Mouse (Mus musculus): ENCODE results near the gene Pkmyt1. TPM values are rescaled to one million over a fixed set of nuclear protein-coding genes. Genes with fewer than 3 reads are reported as not detected.

Pkmyt1 gene
- polyA plus RNA-seq, 1 experiment from 2014 or later: 68.6 TPM

DNA sequence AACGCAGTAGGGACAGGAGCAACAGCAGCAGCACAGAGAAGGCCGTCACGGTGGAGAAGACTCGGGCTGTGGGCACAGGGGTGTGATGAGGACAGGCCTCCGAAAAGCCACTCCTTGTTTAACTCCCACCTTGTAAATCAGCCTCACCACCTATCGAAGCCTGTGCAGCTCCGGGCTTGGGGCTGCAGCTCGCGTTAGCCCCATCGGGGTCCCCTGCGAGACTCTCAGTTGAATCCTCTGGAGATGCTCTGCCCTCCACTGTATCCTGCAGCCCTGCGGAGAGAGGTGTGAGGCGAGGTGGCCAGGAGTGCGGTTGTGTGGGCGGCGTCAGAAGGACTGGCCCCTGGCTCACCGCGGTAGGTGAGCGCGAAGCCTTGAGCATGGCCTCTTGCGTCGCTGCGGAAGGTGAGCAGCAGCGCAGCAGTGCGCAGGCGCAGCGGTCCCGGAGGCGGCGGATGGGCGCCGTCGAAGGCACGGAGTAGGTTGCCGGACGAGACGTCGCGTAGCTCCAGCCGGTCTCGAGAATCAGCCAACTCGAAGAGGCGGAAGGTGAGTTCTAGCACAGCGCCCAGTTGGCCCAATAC lies 16.2 kb downstream of the Pkmyt1 start:
- Histone ChIP-seq H3K27ac (no peak overlapping the region), H3K4me3 (peak overlapping the region; percentile 13), H3K9ac (no peak overlapping the region), H3K4me1 (peaks cover 55% of the 10 kb centered on the region), H3K4me2 (peak overlapping the region; percentile 30), H3K27me3 (peaks cover 69% of the 10 kb centered on the region), H3K9me3 (no peaks in the 10 kb centered on the region), H3K36me3 (peaks cover under 1% of the 10 kb centered on the region; the same call in 1 of the 2 replicates)
- ATAC-seq (ENCODE audit: borderline replicate concordance, extremely low read depth, low FRiP score, low TSS enrichment): no peak
- WGBS: 6% methylated on average over 44 of the region's 44 CpGs

DNA sequence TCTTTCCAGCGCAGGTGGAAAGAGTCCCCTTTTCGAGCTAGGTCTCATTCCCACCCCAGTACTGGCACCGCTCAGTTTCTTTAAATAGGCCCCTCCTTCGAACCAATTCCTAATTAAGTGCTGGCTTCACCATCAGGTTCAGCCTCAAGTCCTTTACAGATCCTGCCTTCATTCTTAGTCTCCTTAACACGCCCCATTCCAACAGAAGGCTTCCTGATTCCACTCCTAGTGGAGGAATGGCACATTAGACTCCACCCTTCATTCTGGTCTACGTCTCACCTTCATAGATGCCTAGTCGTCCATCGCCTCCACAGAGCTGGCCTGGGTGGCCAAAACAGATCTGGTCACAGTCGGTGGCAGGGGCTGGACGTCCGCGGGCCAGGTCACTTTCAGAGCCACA lies 16.8 kb downstream of the Pkmyt1 start:
- Histone ChIP-seq H3K36me3 (no peaks in the 10 kb centered on the region), H3K27me3 (peaks cover 76% of the 10 kb centered on the region), H3K27ac (no peak overlapping the region), H3K9me3 (no peaks in the 10 kb centered on the region), H3K9ac (no peak overlapping the region), H3K4me2 (no peak overlapping the region; the same call in 1 of the 2 replicates), H3K4me1 (peaks cover 48% of the 10 kb centered on the region), H3K4me3 (peak overlapping the region; percentile 13; the same call in 1 of the 2 replicates)
- 61% methylated on average over 12 of the region's 12 CpGs for WGBS
- no peak for ATAC-seq (ENCODE audit: borderline replicate concordance, extremely low read depth, low FRiP score, low TSS enrichment)

DNA sequence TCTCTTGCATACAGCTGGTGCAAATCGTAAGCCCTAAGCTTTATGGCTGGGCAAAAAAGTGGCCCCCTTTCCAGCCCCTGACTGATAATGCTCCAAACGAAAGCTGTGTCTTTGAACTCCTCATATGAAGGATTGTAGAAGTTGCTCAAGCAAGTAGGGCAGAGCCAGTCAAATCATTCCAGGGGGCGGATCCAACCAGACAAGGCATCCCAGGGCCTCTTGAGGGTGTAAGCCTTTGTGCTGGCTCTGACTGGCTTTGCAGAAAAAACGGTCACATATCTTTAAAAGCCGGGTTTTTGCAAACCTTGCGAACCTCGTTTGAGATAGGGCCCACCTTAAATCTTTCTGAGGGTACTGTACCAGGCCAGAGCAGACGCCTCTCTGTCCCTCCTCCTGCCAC lies 17.9 kb downstream of the Pkmyt1 start:
- no peak overlapping the region for H3K4me2 ChIP-seq
- no peaks in the 10 kb centered on the region for H3K9me3 ChIP-seq
- no peak overlapping the region for H3K9ac ChIP-seq
- H3K4me1 ChIP-seq: peaks cover 39% of the 10 kb centered on the region
- no peaks in the 10 kb centered on the region for H3K36me3 ChIP-seq
- no peak for ATAC-seq (ENCODE audit: borderline replicate concordance, extremely low read depth, low FRiP score, low TSS enrichment)
- no peak overlapping the region for H3K4me3 ChIP-seq
- H3K27me3 ChIP-seq: peaks cover 79% of the 10 kb centered on the region
- no peak overlapping the region for H3K27ac ChIP-seq
- 22% methylated on average over 8 of the region's 8 CpGs for WGBS

DNA sequence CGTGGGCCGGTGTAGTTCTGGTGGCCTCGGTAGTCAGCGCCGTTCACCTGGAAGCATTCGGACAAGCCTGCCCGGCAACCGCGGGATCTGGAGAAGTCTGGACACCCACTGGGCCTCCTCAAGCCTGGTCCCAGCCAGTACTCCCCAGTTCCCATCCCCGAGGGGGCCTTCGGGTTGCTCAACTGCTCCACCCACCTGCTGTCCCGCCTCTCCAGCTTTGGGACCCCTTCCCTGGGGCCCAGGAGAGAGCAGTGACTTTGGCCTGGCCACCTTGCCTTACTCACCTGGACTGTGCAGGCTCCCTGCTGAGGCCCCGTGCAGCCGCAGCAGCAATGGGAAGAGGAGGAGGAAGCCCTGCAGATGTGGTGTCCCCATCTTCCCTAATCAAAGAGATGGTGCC lies 18.5 kb downstream of the Pkmyt1 start:
- peak overlapping the region; percentile 51; the same call in 1 of the 2 replicates for H3K4me2 ChIP-seq
- H3K4me1 ChIP-seq: peaks cover 38% of the 10 kb centered on the region
- H3K27ac ChIP-seq: no peak overlapping the region
- H3K27me3 ChIP-seq: peaks cover 79% of the 10 kb centered on the region
- no peak overlapping the region for H3K9ac ChIP-seq
- H3K9me3 ChIP-seq: no peaks in the 10 kb centered on the region
- H3K36me3 ChIP-seq: no peaks in the 10 kb centered on the region
- WGBS: 5% methylated on average over 14 of the region's 14 CpGs
- H3K4me3 ChIP-seq: peak overlapping the region; percentile 29; the same call in 1 of the 2 replicates
- ATAC-seq (ENCODE audit: borderline replicate concordance, extremely low read depth, low FRiP score, low TSS enrichment): no peak

DNA sequence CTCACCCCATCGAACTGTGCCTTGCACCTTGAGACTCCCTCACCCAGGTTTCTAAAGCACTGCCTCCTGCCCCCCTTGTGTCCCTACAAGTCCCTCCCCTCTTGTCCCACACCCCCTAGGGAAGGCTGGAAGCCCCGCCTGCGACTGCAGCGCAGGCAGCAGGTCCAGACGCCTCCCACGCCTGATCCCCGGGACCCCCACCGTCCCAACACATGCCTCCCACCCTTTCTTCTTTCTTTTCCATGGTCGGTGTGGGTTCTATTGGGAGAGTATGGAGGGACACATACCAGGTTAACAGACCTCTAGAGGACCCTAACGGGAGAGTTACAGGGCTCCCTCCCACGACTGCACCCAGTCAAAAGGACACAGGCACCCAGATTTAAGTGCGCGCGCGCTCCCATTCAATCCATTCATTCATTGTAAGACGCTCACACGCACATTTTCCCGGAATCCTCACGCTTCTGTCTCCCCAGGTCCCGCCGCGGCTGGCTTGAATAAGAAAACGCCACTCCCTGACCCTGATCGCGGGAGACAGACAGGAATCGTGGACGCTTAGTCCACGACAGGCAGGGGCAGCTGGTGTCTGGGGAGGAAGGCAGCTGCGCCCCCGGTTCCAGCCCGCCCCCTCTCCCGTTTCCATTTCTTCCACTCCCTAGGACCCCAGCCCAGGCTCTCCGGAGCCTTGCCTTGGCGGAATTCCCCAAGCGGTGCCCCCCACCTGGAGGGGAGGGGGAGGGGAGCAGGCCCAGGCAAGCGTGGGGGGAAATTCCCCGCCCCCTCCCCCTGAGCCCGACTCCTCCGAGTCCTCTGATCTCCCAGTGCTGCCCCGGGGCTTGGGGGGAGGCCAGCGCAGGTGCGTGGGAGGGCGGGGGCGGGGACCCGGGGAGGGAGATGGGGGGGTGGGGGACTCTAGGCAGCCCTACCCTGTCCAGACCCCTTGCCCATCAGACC lies 19.4 kb downstream of the Pkmyt1 start, which contains the start of gene Kremen2:
Kremen2 (minus strand) TSS at position 533 of the 951 bp plus-strand sequence.
- peaks cover 77% of the 10 kb centered on the region for H3K27me3 ChIP-seq
- ATAC-seq (ENCODE audit: borderline replicate concordance, extremely low read depth, low FRiP score, low TSS enrichment): no peak
- no peaks in the 10 kb centered on the region for H3K36me3 ChIP-seq
- no peak within 1 kb of the TSS for H3K27ac ChIP-seq
- H3K9ac ChIP-seq: peak within 1 kb of the TSS; percentile 11; the same call in 1 of the 2 replicates
- H3K4me1 ChIP-seq: peaks cover 35% of the 10 kb centered on the region
- peak within 1 kb of the TSS; percentile 51 for H3K4me2 ChIP-seq
- no peaks in the 10 kb centered on the region for H3K9me3 ChIP-seq
- 1% methylated on average over 39 of the region's 45 CpGs for WGBS
- H3K4me3 ChIP-seq: peak within 1 kb of the TSS; percentile 29

DNA sequence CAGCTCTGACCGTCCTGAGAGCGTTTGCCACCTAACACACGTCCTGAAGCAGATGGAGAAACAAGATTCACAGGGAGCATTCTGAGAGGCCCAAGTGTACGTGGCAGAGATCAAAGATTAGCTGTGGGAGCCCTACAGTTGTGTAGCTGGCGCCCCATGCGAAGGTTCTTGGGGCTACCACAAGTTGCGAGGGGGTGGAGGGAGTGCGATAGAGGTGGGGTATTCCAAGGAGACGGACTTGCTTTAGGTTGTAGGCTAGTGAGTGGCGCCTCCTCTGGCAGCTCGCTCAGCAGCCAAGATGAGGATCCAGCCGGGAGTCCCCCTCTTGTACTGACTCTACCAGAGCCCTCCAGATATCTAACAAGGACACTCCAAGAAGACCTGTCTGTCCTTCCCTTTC lies 20.2 kb downstream of the Pkmyt1 start:
- Histone ChIP-seq H3K4me2 (peak overlapping the region; percentile 51; the same call in 1 of the 2 replicates), H3K27ac (no peak overlapping the region), H3K4me3 (no peak overlapping the region), H3K27me3 (peaks cover 70% of the 10 kb centered on the region), H3K9me3 (no peaks in the 10 kb centered on the region), H3K4me1 (peaks cover 31% of the 10 kb centered on the region), H3K36me3 (no peaks in the 10 kb centered on the region), H3K9ac (no peak overlapping the region)
- no peak for ATAC-seq (ENCODE audit: borderline replicate concordance, extremely low read depth, low FRiP score, low TSS enrichment)
- WGBS: 5% methylated on average over 12 of the region's 12 CpGs

DNA sequence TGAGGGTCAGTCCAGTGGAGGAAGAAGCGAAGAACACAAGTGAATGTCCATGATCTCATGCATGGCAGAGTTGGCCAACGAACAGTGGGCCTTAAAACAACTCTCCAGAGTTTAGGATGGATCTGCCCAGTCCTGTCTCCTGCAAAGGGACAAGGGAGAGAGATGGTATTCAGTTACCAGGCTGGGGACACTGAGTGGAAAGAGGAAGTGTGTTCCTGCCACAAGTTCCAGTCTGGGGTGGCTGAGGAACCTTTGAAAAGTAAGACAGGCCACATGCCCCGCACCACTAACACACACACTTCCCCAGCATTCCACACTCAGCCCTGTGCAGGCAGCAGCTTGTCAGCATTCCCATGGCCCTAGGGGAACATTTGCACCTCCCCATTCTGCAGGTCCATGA lies 20.6 kb downstream of the Pkmyt1 start:
- no peak overlapping the region for H3K27ac ChIP-seq
- 78% methylated on average over 3 of the region's 3 CpGs for WGBS
- ATAC-seq (ENCODE audit: borderline replicate concordance, extremely low read depth, low FRiP score, low TSS enrichment): no peak

DNA sequence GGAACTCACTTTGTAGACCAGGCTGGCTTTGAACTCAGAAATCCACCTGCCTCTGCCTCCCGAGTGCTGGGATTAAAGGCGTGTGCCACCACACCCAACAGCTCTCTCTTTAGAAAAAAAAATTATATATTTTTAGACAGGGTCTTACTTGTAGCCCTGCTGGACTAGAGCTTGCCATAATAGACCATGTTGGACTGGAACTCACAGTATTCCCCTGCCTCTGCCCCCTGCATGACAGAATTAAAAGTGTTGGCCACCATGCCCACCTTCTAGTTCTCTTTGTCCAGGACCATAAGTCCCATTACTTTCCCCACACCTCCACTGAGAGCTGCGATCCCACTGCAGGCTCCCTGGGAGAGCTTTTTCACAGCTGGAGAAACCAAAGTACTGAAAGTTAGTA lies 21.3 kb downstream of the Pkmyt1 start:
- Histone ChIP-seq H3K4me2 (no peak overlapping the region), H3K9me3 (no peaks in the 10 kb centered on the region), H3K27me3 (peaks cover 58% of the 10 kb centered on the region), H3K36me3 (peaks cover 1% of the 10 kb centered on the region; the same call in 1 of the 2 replicates), H3K27ac (no peak overlapping the region), H3K4me1 (peaks cover 25% of the 10 kb centered on the region), H3K9ac (no peak overlapping the region), H3K4me3 (no peak overlapping the region)
- no peak for ATAC-seq (ENCODE audit: borderline replicate concordance, extremely low read depth, low FRiP score, low TSS enrichment)
- WGBS: 71% methylated on average over 3 of the region's 3 CpGs

More for the DNA sequence above, 20.6 kb downstream of the Pkmyt1 start:
- H3K4me2 ChIP-seq: no peak overlapping the region
- H3K27me3 ChIP-seq: peaks cover 65% of the 10 kb centered on the region
- H3K4me3 ChIP-seq: no peak overlapping the region
- H3K36me3 ChIP-seq: no peaks in the 10 kb centered on the region
- H3K9me3 ChIP-seq: no peaks in the 10 kb centered on the region
- peaks cover 31% of the 10 kb centered on the region for H3K4me1 ChIP-seq
- H3K9ac ChIP-seq: no peak overlapping the region

DNA sequence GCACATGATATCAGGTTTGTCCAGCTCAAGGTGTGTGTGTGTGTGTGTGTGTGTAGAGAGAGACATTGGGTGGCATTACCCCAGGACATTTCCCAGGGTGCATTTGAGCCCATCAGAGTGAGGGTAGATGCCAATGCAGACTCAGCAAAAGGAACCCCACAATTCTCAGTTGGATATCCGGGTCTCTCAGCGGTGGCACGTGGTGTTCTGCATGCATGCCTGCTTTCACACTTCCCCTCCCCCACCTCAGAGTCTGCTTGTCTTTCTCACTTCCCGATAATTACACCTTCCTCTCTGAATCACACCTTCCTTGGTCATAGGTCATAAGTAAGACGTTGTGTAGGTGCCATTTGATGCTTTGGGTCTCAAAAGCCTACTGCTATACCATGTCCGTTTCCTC lies 21.9 kb downstream of the Pkmyt1 start:
- Histone ChIP-seq H3K9me3 (no peaks in the 10 kb centered on the region), H3K27me3 (peaks cover 52% of the 10 kb centered on the region), H3K4me3 (no peak overlapping the region), H3K4me2 (no peak overlapping the region), H3K36me3 (peaks cover 7% of the 10 kb centered on the region; the same call in 1 of the 2 replicates), H3K9ac (no peak overlapping the region), H3K27ac (no peak overlapping the region), H3K4me1 (peaks cover 23% of the 10 kb centered on the region)
- WGBS: 18% methylated on average over 6 of the region's 6 CpGs
- ATAC-seq (ENCODE audit: borderline replicate concordance, extremely low read depth, low FRiP score, low TSS enrichment): no peak

DNA sequence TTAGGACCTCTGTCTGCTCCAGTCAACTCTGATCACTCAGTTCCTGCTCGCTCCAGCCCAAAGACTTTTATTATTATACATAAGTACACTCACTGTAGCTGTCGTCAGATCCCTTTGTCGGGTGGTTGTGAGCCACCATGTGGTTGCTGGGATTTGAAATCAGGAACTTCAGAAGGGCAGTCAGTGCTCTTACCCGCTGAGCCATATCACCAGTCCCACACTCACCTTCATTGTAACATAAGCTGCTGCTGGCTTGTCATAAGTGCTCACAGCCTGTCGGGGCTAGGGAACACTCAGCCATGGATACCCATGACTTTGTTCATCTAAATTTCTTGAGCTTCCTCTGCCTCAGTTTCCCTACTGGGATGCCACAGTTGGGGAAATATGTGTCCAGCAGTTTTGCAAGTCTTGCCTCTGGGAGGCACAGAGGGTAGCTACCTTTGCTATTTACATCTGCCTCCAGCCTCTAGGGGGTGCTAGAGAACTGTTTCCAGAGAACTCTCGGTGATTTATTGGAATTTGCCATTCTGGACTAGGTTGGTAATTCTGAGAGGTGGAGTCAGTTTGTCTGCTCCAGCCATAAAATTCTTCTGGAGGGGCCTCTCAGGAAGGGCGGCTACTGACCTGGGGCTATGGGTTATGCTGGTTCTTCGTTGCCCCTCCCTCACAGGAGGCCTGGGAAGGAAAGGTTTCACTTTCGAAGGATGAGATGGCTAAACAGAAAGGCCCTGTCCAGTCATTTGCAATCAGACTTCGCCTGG lies 22.7 kb downstream of the Pkmyt1 start:
- Histone ChIP-seq H3K4me2 (peak overlapping the region; percentile 43), H3K36me3 (peaks cover 15% of the 10 kb centered on the region), H3K9ac (no peak overlapping the region), H3K9me3 (no peaks in the 10 kb centered on the region), H3K27me3 (peaks cover 45% of the 10 kb centered on the region), H3K4me3 (peak overlapping the region; percentile 32), H3K27ac (no peak overlapping the region), H3K4me1 (peaks cover 23% of the 10 kb centered on the region)
- ATAC-seq (ENCODE audit: borderline replicate concordance, extremely low read depth, low FRiP score, low TSS enrichment): no peak
- WGBS: 31% methylated on average over 10 of the region's 10 CpGs

DNA sequence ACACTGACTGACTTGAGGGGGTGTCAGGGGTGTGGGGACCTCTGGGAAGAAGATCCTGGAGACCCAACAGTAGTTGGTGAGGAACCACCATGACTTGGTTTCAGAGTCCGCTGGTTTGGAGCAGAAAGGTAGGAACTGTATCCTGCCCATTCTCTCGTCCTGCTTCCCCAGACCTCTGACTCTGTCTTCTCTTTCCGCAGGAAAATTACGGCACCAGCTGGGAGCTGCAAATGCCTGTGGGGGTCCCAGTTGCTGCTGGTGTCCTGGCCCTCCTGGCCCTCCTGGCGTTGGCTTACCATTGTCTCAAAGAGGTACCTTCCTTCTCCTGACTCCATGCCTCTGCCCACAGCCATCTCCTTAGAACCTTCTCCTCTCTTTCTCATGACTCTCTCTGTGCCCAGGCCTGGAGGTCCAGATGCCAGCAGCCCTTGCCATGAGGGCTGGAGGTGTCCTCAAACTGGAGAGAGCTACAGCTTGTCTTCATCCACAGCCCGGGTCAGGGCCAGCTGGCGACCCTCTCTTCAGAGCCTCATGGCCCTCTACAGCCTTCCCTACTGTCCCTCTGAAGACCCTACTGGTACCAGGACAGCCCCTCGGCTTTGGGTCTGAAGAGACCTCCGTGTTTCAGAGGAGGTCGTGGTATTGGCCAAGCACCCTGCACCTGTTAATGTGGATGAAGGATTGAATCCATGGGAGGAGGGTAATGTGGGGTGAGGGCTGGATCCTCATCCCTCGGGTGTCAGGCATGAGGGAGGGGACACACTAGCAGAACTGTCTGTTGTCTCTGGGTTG lies 23.5 kb downstream of the Pkmyt1 start:
- ATAC-seq (ENCODE audit: borderline replicate concordance, extremely low read depth, low FRiP score, low TSS enrichment): 0 out of 2 replicates have a peak, but pooled peaks have one; percentile 15
- H3K27ac ChIP-seq: no peak overlapping the region
- H3K27me3 ChIP-seq: peaks cover 37% of the 10 kb centered on the region
- no peaks in the 10 kb centered on the region for H3K9me3 ChIP-seq
- peaks cover 22% of the 10 kb centered on the region for H3K36me3 ChIP-seq
- H3K4me3 ChIP-seq: peak overlapping the region; percentile 32; the same call in 1 of the 2 replicates
- peaks cover 21% of the 10 kb centered on the region for H3K4me1 ChIP-seq
- 80% methylated on average over 11 of the region's 11 CpGs for WGBS
- no peak overlapping the region for H3K9ac ChIP-seq
- H3K4me2 ChIP-seq: peak overlapping the region; percentile 43
